Mouse (Mus musculus): ENCODE measurements at regions not wholly inside any gene's neighbourhood (a gene's known extent, or its start where the extent isn't known, plus 50 kb on each side); places are given as distances from the start of the nearest gene placed in this dataset.

DNA sequence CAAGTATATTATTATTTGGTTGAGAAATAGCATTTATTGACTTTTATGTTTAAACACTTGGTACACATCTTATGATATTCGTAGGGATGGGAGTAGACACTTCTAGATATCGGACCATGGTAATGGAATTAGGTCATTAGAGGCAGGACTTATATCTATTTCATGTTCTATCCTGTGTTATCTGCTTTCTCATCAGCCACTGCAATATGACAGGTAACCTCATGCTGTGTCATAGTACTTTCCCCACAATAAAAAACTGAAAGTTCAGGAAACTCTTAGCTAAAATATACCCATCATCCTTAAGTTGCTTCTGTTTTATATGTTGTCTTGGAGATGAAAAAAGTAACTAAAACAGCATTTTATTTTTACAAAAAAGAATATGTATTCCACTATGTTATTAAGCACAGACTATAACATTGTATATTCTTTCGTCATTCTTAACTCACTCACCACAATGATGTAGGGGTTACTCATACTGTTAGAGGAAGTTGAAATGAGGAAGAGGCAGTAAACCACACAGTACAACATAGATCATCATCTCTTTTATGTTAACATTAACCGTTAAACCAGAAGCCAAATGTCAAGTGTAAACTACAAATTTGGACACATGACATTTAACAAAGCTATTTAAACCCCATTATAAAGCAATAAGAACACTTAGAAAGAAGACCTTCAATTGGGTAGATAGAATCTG lies 221.8 kb downstream of the 4930474N05Rik start:
- H3K36me3 ChIP-seq (ENCODE audit: poor library complexity, severe bottlenecking), result no peaks in the 10 kb centered on the region
- no peak overlapping the region for H3K4me2 ChIP-seq
- no peak for ATAC-seq
- H3K4me3 ChIP-seq, result no peak overlapping the region
- 80% methylated on average over 4 of the region's 4 CpGs for WGBS
- H3K4me1 ChIP-seq, result no peaks in the 10 kb centered on the region
- no peak overlapping the region for H3K9ac ChIP-seq
- no peak overlapping the region for H3K27ac ChIP-seq
- no peaks in the 10 kb centered on the region for H3K9me3 ChIP-seq (replicated peaks)
- no peaks in the 10 kb centered on the region for H3K27me3 ChIP-seq

- 36% methylated on average over 3 of the region's 3 CpGs for WGBS
- Histone ChIP-seq H3K4me3 (no peak overlapping the region), H3K27ac (no peak overlapping the region), H3K9ac (no peak overlapping the region), H3K36me3 (ENCODE audit: poor library complexity, severe bottlenecking) (no peaks in the 10 kb centered on the region), H3K4me1 (no peaks in the 10 kb centered on the region), H3K9me3 (replicated peaks) (no peaks in the 10 kb centered on the region), H3K27me3 (no peaks in the 10 kb centered on the region), H3K4me2 (no peak overlapping the region)
- no peak for ATAC-seq
These were observed 233.7 kb downstream of the 4930474N05Rik start for GRCm38 (mm10) chr14:36328258-36328891.

DNA sequence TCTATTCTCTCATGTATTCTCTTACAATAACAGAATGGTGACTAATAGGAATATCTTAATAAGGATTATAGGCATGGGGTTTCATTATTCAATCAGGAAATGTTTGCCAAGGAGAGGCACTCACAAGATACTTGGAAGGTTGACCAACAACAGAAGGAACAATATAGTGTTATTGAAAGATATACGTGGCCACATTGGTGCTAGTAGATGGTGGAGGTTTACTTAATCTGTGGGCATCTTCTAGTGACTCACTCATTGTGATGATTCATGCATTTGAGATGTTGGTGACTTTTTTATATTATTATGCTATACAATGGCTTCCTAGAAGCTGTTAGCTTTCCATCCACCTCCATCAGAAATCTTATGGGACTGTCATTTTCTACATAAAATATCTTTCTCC lies 246.1 kb downstream of the 4930474N05Rik start:
- no peaks in the 10 kb centered on the region for H3K27me3 ChIP-seq
- H3K27ac ChIP-seq, result no peak overlapping the region
- no peaks in the 10 kb centered on the region for H3K9me3 ChIP-seq (replicated peaks)
- ATAC-seq, result no peak
- H3K4me2 ChIP-seq, result no peak overlapping the region
- H3K36me3 ChIP-seq (ENCODE audit: poor library complexity, severe bottlenecking), result no peaks in the 10 kb centered on the region
- 86% methylated on average over 1 of the region's 1 CpGs for WGBS
- H3K4me3 ChIP-seq, result no peak overlapping the region
- no peak overlapping the region for H3K9ac ChIP-seq
- H3K4me1 ChIP-seq, result no peaks in the 10 kb centered on the region

Measured in forebrain, embryonic 13.5 days (tissue).